Mouse (Mus musculus): Measurements from ENCODE around the gene Nat8f3.
"Not testable (repeated sequence)": the region's sequence is repeated elsewhere in the genome, so short reads cannot be mapped to it uniquely, and the experiment has no call there.

Nat8f3 gene

DNA sequence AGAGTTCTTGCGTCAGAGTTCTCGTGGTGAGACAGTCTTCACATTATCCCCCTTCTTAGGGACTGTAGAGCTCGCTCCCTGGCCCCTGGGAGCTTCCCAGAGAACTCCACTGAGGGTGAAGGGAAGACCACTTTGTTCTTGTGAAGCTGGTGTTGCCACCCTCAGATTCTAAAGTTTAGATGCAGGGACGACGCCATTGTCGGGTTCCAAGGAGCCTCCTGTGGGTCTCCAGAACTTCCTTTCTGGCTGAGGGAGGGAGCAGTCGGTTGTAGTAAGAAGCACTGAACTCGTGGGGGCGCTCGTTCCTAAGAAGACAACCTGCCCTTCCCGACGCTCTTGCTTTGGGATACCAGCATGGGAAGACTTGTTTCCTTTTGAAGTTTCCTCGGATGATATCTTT lies at the start of gene Nat8f3:
Gene Nat8f3 (minus strand): TSS at position 223 of the 400 bp plus-strand sequence.
- in situ Hi-C loops (cut with MboI; ENCODE audit: unreplicated experiment in 2 of 2) = not testable (repeated sequence)

DNA sequence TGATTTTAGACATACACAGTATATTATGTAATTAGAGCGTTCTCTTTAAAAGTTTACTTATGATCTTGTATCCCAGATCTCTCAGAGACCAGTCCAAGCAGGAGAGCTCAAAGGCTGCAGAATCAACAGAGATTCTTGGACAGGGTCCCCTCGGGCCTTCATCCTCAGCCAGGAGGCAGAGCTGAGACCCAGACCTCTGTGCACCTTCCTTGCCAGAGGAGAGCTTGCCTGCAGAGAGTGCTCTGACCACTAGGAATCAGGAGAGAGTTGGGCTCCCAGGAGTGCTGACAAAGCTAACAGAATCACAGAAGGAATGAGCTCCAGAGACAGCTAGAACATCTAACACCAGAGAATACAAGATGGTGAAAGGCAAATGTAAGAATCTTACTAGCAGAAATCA lies 47.8 kb upstream of the Nat8f3 start:
- in situ Hi-C loops (cut with MboI; ENCODE audit: unreplicated experiment in 2 of 2) = no loop called here

DNA sequence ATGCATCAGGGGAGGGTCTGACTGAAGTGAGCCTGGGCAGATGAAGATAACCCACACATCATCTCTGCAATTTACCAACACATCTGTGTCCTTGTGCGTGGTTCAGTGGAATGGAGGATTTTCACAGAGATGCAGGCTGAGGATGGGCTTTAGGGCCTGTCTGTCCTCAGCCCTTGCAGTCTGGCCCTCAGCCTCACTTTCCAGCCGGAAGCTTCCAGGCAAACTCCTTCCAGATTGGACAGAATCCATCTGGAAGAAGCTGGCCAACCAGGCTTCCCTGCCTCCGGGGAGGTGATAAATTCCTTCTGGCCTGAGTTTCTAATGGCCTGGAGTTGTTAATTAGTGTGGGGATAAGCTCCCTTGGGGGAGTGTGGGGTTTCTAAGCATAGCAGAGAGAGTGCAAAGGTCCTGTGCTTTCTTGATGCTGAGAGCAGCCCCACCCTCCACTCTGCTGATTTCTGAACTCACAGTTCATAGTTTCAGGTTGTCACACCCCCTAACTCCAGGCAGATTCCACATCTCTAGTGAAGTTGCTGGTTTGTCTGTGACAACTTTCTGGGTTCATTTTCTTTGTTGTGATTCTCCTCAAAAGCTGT lies 45.5 kb upstream of the Nat8f3 start:
- in situ Hi-C loops (cut with MboI; ENCODE audit: unreplicated experiment in 2 of 2) = not testable (repeated sequence)

DNA sequence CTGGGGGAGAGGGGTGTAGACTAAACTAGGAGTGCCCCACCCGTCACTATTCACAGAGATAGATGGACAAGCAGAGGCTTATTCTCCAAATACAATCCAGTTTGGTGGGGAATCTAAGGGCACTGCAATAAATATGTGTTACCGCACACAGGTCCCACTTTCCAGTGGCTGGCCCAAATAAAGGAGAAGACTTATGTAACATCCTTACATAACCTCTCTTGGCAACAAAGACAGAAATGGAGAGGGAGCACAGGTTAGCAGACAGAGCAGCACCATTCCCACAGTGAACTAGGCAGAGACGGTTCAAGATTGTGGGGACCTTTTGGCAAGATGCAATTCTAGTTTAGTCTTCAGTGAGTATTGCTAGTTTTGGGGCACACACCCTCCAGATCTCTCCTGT lies 45.0 kb upstream of the Nat8f3 start:
- in situ Hi-C loops (cut with MboI; ENCODE audit: unreplicated experiment in 2 of 2) = not testable (repeated sequence)

DNA sequence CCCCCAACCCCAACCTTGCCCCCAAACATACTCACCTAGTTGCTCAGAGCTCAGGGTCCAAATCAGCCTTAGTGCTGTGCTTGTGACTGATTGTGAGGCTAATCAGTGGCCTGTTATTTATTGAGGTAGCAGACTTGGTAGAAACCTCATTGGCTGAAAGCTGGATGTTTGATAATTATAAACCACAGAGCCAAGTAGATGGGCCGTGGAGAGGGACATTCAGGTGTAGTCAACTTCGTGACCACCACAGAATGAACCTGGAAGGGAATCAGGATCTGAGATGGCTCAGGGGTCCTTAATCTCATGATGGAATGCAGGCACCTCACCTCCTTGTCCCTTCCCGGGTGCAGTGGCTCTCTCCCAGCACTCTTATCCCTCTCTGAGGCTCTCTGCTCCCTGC lies 44.2 kb upstream of the Nat8f3 start:
- in situ Hi-C loops (cut with MboI; ENCODE audit: unreplicated experiment in 2 of 2) = not testable (repeated sequence)

DNA sequence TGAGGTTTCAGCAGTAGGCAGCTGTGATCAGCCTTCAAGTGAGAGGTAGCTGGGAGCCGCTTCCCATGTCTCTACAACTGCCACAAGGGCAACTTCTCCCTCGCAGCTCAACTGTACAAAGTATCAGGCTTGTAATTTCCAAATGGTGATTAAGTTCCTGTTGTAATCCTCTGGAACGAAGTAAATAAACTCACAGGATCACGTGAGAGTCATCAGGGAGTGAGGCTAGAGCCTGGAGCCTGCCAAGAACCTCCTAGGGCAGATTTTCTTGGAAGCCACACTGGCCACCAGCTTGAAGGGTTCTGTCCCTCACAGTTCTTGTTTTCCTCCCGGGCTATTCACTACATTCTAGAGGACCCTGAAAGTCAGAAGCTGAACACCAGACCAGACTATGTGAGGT lies 37.6 kb upstream of the Nat8f3 start:
- in situ Hi-C loops (cut with MboI; ENCODE audit: unreplicated experiment in 2 of 2) = not testable (repeated sequence)

DNA sequence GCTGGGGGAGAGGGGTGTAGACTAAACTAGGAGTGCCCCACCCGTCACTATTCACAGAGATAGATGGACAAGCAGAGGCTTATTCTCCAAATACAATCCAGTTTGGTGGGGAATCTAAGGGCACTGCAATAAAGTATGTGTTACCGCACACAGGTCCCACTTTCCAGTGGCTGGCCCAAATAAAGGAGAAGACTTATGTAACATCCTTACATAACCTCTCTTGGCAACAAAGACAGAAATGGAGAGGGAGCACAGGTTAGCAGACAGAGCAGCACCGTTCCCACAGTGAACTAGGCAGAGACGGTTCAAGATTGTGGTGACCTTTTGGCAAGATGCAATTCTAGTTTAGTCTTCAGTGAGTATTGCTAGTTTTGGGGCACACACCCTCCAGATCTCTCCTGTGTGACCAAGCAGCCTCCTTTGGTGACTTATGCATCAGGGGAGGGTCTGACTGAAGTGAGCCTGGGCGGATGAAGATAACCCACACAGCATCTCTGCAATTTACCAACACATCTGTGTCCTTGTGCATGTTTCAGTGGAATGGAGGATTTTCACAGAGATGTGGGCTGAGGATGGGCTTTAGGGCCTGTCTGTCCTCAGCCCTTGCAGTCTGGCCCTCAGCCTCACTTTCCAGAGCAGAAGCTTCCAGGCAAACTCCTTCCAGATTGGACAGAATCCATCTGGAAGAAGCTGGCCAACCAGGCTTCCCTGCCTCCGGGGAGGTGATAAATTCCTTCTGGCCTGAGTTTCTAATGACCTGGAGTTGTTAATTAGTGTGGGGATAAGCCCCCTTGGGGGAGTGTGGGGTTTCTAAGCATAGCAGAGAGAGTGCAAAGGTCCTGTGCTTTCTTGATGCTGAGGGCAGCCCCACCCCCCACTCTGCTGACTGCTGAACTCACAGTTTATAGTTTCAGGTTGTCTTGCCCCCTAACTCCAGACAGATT lies 2.2 kb downstream of the Nat8f3 start:
- in situ Hi-C loops (cut with MboI; ENCODE audit: unreplicated experiment in 2 of 2) = not testable (repeated sequence)

DNA sequence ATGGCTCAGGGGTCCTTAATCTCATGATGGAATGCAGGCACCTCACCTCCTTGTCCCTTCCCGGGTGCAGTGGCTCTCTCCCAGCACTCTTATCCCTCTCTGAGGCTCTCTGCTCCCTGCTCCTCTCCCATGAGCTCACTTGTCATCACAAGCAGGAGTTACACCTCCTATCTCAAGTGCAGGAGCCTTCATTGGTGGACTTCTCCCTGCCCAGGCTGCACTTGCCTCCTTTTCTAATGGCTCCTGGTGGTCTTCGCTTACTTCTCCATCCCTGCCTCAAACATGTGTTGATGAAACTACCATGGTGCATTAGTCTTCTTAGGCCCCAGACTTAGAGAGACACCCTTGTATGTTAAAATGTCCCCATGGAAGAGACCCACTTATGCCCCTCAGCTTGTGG lies 2.9 kb downstream of the Nat8f3 start:
- in situ Hi-C loops (cut with MboI; ENCODE audit: unreplicated experiment in 2 of 2) = not testable (repeated sequence)

DNA sequence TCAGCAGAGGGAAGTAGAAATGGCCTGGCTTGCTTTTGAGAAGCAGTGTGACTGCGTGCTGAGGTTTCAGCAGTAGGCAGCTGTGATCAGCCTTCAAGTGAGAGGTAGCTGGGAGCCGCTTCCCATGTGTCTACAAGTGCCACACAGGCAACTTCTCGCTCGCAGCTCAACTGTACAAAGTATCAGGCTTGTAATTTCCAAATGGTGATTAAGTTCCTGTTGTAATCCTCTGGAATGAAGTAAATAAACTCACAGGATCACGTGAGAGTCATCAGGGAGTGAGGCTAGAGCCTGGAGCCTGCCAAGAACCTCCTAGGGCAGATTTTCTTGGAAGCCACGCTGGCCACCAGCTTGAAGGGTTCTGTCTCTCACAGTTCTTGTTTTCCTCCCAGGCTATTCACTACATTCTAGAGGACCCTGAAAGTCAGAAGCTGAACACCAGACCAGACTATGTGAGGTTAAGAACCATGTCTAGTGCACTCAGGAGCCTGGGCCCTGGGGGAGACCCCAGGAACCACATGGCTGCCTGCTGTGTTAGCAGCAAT lies 9.8 kb downstream of the Nat8f3 start:
- in situ Hi-C loops (cut with MboI; ENCODE audit: unreplicated experiment in 2 of 2) = not testable (repeated sequence)

DNA sequence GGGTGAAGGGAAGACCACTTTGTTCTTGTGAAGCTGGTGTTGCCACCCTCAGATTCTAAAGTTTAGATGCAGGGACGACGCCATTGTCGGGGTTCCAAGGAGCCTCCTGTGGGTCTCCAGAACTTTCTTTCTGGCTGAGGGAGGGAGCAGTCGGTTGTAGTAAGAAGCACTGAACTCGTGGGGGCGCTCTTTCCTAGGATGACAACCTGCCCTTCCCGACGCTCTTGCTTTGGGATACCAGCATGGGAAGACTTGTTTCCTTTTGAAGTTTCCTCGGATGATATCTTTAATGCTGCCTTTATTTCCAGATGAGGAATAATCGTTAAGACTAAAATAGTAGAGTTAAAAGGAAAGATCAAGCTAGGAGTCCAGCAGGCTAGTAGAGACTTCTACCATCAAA lies 52.4 kb downstream of the Nat8f3 start, which contains the start of gene Nat8f7:
Gene Nat8f7 (minus strand): TSS at position 101 of the 400 bp plus-strand sequence.
- in situ Hi-C loops (cut with MboI; ENCODE audit: unreplicated experiment in 2 of 2) = not testable (repeated sequence)

DNA sequence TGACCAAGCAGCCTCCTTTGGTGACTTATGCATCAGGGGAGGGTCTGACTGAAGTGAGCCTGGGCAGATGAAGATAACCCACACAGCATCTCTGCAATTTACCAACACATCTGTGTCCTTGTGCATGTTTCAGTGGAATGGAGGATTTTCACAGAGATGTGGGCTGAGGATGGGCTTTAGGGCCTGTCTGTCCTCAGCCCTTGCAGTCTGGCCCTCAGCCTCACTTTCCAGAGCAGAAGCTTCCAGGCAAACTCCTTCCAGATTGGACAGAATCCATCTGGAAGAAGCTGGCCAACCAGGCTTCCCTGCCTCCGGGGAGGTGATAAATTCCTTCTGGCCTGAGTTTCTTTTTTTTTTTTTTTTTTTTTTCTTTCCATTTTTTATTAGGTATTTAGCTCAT lies 55.9 kb downstream of the Nat8f3 start:
- in situ Hi-C loops (cut with MboI; ENCODE audit: unreplicated experiment in 2 of 2) = not testable (repeated sequence)

DNA sequence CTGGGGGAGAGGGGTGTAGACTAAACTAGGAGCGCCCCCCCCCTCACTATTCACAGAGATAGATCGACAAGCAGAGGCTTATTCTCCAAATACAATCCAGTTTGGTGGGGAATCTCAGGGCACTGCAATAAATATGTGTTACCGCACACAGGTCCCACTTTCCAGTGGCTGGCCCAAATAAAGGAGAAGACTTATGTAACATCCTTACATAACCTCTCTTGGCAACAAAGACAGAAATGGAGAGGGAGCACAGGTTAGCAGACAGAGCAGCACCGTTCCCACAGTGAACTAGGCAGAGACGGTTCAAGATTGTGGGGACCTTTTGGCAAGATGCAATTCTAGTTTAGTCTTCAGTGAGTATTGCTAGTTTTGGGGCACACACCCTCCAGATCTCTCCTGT lies 56.3 kb downstream of the Nat8f3 start:
- in situ Hi-C loops (cut with MboI; ENCODE audit: unreplicated experiment in 2 of 2) = not testable (repeated sequence)

DNA sequence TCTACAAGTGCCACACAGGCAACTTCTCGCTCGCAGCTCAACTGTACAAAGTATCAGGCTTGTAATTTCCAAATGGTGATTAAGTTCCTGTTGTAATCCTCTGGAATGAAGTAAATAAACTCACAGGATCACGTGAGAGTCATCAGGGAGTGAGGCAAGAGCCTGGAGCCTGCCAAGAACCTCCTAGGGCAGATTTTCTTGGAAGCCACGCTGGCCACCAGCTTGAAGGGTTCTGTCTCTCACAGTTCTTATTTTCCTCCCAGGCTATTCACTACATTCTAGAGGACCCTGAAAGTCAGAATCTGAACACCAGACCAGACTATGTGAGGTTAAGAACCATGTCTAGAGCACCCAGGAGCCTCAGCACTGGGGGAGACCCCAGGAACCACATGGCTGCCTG lies 63.6 kb downstream of the Nat8f3 start:
- in situ Hi-C loops (cut with MboI; ENCODE audit: unreplicated experiment in 2 of 2) = not testable (repeated sequence)

All from v-Abl transformed pro-B cells (cell line).